Mouse (Mus musculus) B cell, adult 62 days (primary cell): Measurements from ENCODE around the gene Tbc1d32. TPM values are rescaled to one million over a fixed set of nuclear protein-coding genes. Genes with fewer than 3 reads are reported as not detected.

ENCODE experiments used
- total RNA-seq: library from RNA; stranded (reverse); gene quantifications from 4 replicates; pipeline ENCODE4 v1.2.4, GENCODE M21; 2023

The Tbc1d32 gene
- 1.8 to 2.2 TPM (median 1.9 TPM) in 4 replicates for total RNA-seq

GRCm38 (mm10) chr10:56228568-56229209, at the start of gene Tbc1d32:
Tbc1d32 (minus strand) TSS chr10:56228689.

GRCm38 (mm10) chr10:56106333-56106995, 122.0 kb downstream of the Tbc1d32 start, which contains the start of gene Msl3l2:
Msl3l2 (plus strand) TSS chr10:56106917.

Other genes starting within 250 kb of the Tbc1d32 start
- gene Msl3l2, start 121.8 kb downstream of the Tbc1d32 start, total RNA-seq = 9.3 to 10.2 TPM (median 9.6 TPM) in 4 replicates
- gene Gja1, start 148.6 kb upstream of the Tbc1d32 start, total RNA-seq = 0.17 TPM in 1 of 4 replicates, not detected in the others